Mouse (Mus musculus): ENCODE results near the gene Mink1. TPM values are rescaled to one million over a fixed set of nuclear protein-coding genes. Genes with fewer than 3 reads are reported as not detected.

Gene Mink1
- polyA plus RNA-seq, 1 experiment from 2014 or later: 14.1 TPM

DNA sequence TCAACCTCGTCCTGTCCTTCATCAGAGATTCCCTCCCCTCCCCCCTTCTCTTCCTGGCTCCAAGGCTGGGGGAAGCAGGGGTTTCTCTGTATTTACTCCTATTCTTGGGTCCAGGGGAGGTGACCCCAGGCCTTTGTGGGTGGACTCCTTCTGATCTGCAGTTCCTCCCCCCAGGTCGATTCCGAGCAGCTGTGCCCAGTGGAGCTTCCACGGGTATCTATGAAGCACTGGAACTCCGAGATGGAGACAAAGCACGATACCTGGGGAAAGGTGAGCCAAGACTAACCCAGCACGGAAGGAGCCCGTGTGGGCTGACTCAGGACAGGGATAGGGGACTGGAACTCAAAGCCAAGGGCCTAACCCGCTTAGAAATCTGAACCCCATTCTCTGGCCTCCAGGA lies 95.3 kb downstream of the Mink1 start:
- Histone ChIP-seq H3K36me3 (peaks cover 33% of the 10 kb centered on the region), H3K4me1 (peaks cover 45% of the 10 kb centered on the region), H3K4me2 (0 out of 2 replicates have a peak overlapping the region, but pooled peaks have one; percentile 17), H3K27ac (peak overlapping the region; percentile 5), H3K9ac (0 out of 2 replicates have a peak overlapping the region, but pooled peaks have one; percentile 26), H3K27me3 (no peaks in the 10 kb centered on the region), H3K4me3 (peak overlapping the region; percentile 3; the same call in 1 of the 2 replicates), H3K9me3 (no peaks in the 10 kb centered on the region)
- 53% methylated on average over 9 of the region's 9 CpGs for WGBS
- no peak for ATAC-seq (ENCODE audit: insufficient number of reproducible peaks, low FRiP score, low TSS enrichment, low read depth)

DNA sequence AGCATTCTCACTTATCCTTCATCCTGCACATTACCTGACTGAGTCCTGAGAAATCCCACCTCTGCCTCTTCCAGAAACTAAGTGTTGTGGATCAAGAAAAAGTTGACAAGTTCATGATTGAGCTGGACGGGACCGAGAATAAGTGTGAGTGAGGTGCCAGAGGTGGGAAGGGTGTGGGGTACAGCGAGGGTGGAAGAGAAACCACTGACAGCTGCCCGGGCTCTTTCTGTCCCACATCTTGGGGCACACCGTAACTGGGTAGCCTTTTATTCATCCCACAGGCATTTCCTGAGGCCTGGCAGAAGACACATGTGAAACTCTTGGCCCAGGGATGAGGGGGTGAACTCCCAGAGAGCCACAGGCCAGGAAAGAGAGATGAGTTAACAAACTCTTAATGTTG lies 95.8 kb downstream of the Mink1 start:
- Histone ChIP-seq H3K27me3 (no peaks in the 10 kb centered on the region), H3K9ac (0 out of 2 replicates have a peak overlapping the region, but pooled peaks have one; percentile 26), H3K4me1 (peaks cover 42% of the 10 kb centered on the region), H3K9me3 (no peaks in the 10 kb centered on the region), H3K4me3 (0 out of 2 replicates have a peak overlapping the region, but pooled peaks have one; percentile 3), H3K27ac (peak overlapping the region; percentile 5; the same call in 1 of the 2 replicates), H3K4me2 (0 out of 2 replicates have a peak overlapping the region, but pooled peaks have one; percentile 17), H3K36me3 (peaks cover 39% of the 10 kb centered on the region)
- WGBS: 68% methylated on average over 5 of the region's 5 CpGs
- no peak for ATAC-seq (ENCODE audit: insufficient number of reproducible peaks, low FRiP score, low TSS enrichment, low read depth)

- no peak for ATAC-seq (ENCODE audit: insufficient number of reproducible peaks, low FRiP score, low TSS enrichment, low read depth)
- H3K4me3 ChIP-seq: no peak overlapping the region
- H3K4me2 ChIP-seq: no peak overlapping the region
- H3K27ac ChIP-seq: no peak overlapping the region
- H3K9me3 ChIP-seq: no peaks in the 10 kb centered on the region
- no peaks in the 10 kb centered on the region for H3K27me3 ChIP-seq
- 72% methylated on average over 8 of the region's 8 CpGs for WGBS
- no peak overlapping the region for H3K9ac ChIP-seq
- H3K36me3 ChIP-seq: peaks cover 41% of the 10 kb centered on the region
- H3K4me1 ChIP-seq: peaks cover 42% of the 10 kb centered on the region
Measured at GRCm38 (mm10) chr11:70658942-70659341, 96.3 kb downstream of the Mink1 start.

GRCm38 (mm10) chr11:70660571-70660970 lies 97.9 kb downstream of the Mink1 start:
- Histone ChIP-seq H3K9ac (no peak overlapping the region), H3K9me3 (no peaks in the 10 kb centered on the region), H3K4me2 (no peak overlapping the region), H3K4me1 (peaks cover 36% of the 10 kb centered on the region), H3K27me3 (no peaks in the 10 kb centered on the region), H3K4me3 (no peak overlapping the region), H3K36me3 (peaks cover 58% of the 10 kb centered on the region), H3K27ac (0 out of 2 replicates have a peak overlapping the region, but pooled peaks have one; percentile 35)
- 82% methylated on average over 8 of the region's 8 CpGs for WGBS
- ATAC-seq (ENCODE audit: insufficient number of reproducible peaks, low FRiP score, low TSS enrichment, low read depth): no peak

GRCm38 (mm10) chr11:70663101-70663500 lies 100.4 kb downstream of the Mink1 start:
- Histone ChIP-seq H3K4me1 (peaks cover 21% of the 10 kb centered on the region), H3K9me3 (no peaks in the 10 kb centered on the region), H3K27me3 (no peaks in the 10 kb centered on the region), H3K4me3 (no peak overlapping the region), H3K9ac (no peak overlapping the region), H3K36me3 (peaks cover 69% of the 10 kb centered on the region), H3K4me2 (no peak overlapping the region), H3K27ac (no peak overlapping the region)
- ATAC-seq (ENCODE audit: insufficient number of reproducible peaks, low FRiP score, low TSS enrichment, low read depth): no peak
- WGBS: 86% methylated on average over 8 of the region's 8 CpGs

DNA sequence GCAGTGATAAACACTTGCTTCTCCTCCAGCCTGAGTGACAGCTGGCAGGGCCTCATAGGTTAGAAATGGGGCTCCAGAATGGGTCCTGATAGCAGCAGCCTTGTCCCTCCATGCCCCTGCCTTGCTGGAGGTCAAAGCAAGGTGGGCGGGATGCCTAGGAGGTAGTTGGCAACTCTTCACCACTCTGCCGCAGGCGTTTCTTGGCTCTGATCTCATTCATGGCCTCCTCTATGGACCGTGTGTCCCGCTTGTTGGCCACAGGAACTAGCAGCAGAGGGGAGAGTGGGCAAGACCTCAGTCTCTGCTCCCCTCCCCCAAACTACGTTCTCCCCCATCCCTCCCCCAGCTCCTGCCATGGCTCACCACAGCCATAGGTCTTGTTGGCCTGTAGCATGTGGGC lies 101.3 kb downstream of the Mink1 start:
- no peak overlapping the region for H3K4me2 ChIP-seq
- H3K27me3 ChIP-seq: no peaks in the 10 kb centered on the region
- no peak overlapping the region for H3K27ac ChIP-seq
- 93% methylated on average over 6 of the region's 6 CpGs for WGBS
- peaks cover 69% of the 10 kb centered on the region for H3K36me3 ChIP-seq
- H3K4me3 ChIP-seq: no peak overlapping the region
- no peak overlapping the region for H3K9ac ChIP-seq
- H3K4me1 ChIP-seq: peaks cover 15% of the 10 kb centered on the region
- no peaks in the 10 kb centered on the region for H3K9me3 ChIP-seq
- no peak for ATAC-seq (ENCODE audit: insufficient number of reproducible peaks, low FRiP score, low TSS enrichment, low read depth)

Other genes starting within 250 kb of the Mink1 start
- 0.50 and 0.61 TPM in 2 replicates for gene Alox12e, start 240.3 kb upstream of the Mink1 start, polyA plus RNA-seq (2015; fragmentation: Nextera tagmentation; extraction: Ambion mirVana)
- 0.23 and 0.62 TPM in 2 replicates for gene Alox15, start 210.8 kb upstream of the Mink1 start, polyA plus RNA-seq (2015; fragmentation: Nextera tagmentation; extraction: Ambion mirVana)
- 31.7 and 33.7 TPM in 2 replicates for gene Pelp1, start 152.8 kb upstream of the Mink1 start, polyA plus RNA-seq (2015; fragmentation: Nextera tagmentation; extraction: Ambion mirVana)
- 19.6 and 22.2 TPM in 2 replicates for gene Arrb2, start 130.2 kb upstream of the Mink1 start, polyA plus RNA-seq (2015; fragmentation: Nextera tagmentation; extraction: Ambion mirVana)
- gene Med11, start 111.0 kb upstream of the Mink1 start, polyA plus RNA-seq (2015; fragmentation: Nextera tagmentation; extraction: Ambion mirVana): 37.6 and 40.2 TPM in 2 replicates
- gene Zmynd15, start 103.4 kb upstream of the Mink1 start, polyA plus RNA-seq (2015; fragmentation: Nextera tagmentation; extraction: Ambion mirVana): 0.51 and 0.76 TPM in 2 replicates
- 5.3 and 6.8 TPM in 2 replicates for gene Cxcl16, start 102.9 kb upstream of the Mink1 start, polyA plus RNA-seq (2015; fragmentation: Nextera tagmentation; extraction: Ambion mirVana)
- gene Tm4sf5, start 57.6 kb upstream of the Mink1 start, polyA plus RNA-seq (2015; fragmentation: Nextera tagmentation; extraction: Ambion mirVana): 0.37 and 0.45 TPM in 2 replicates
- 0.23 and 0.27 TPM in 2 replicates for gene Vmo1, start 48.3 kb upstream of the Mink1 start, polyA plus RNA-seq (2015; fragmentation: Nextera tagmentation; extraction: Ambion mirVana)
- 0.26 and 0.65 TPM in 2 replicates for gene Gltpd2, start 43.7 kb upstream of the Mink1 start, polyA plus RNA-seq (2015; fragmentation: Nextera tagmentation; extraction: Ambion mirVana)
- gene Psmb6, start 37.5 kb upstream of the Mink1 start, polyA plus RNA-seq (2015; fragmentation: Nextera tagmentation; extraction: Ambion mirVana): 660 and 698 TPM in 2 replicates
- not detected in 2 replicates for gene Gm40193, start 29.9 kb upstream of the Mink1 start, polyA plus RNA-seq (2015; fragmentation: Nextera tagmentation; extraction: Ambion mirVana)
- 10.4 and 11.9 TPM in 2 replicates for gene Pld2, start 22.8 kb upstream of the Mink1 start, polyA plus RNA-seq (2015; fragmentation: Nextera tagmentation; extraction: Ambion mirVana)
- gene 4930544D05Rik, start 53.0 kb downstream of the Mink1 start, polyA plus RNA-seq (2015; fragmentation: Nextera tagmentation; extraction: Ambion mirVana): not detected in 2 replicates
- gene Chrne, start 56.3 kb downstream of the Mink1 start, polyA plus RNA-seq (2015; fragmentation: Nextera tagmentation; extraction: Ambion mirVana): 0.41 TPM in 1 of 2 replicates, not detected in the other
- gene Gp1ba, start 76.2 kb downstream of the Mink1 start, polyA plus RNA-seq (2015; fragmentation: Nextera tagmentation; extraction: Ambion mirVana): 0.26 and 0.29 TPM in 2 replicates
- gene Rnf167, start 84.4 kb downstream of the Mink1 start, polyA plus RNA-seq (2015; fragmentation: Nextera tagmentation; extraction: Ambion mirVana): 124 TPM in 2 replicates
- gene Slc25a11, start 84.6 kb downstream of the Mink1 start, polyA plus RNA-seq (2015; fragmentation: Nextera tagmentation; extraction: Ambion mirVana): 165 and 188 TPM in 2 replicates
- 1,605 and 1,679 TPM in 2 replicates for gene Pfn1, start 91.8 kb downstream of the Mink1 start, polyA plus RNA-seq (2015; fragmentation: Nextera tagmentation; extraction: Ambion mirVana)
- gene Eno3, start 94.3 kb downstream of the Mink1 start, polyA plus RNA-seq (2015; fragmentation: Nextera tagmentation; extraction: Ambion mirVana): 71.5 and 252 TPM in 2 replicates
- 149 and 172 TPM in 2 replicates for gene Spag7, start 106.5 kb downstream of the Mink1 start, polyA plus RNA-seq (2015; fragmentation: Nextera tagmentation; extraction: Ambion mirVana)
- gene Camta2, start 125.2 kb downstream of the Mink1 start, polyA plus RNA-seq (2015; fragmentation: Nextera tagmentation; extraction: Ambion mirVana): 12.9 and 14.8 TPM in 2 replicates
- 0.91 and 2.1 TPM in 2 replicates for gene Inca1, start 137.3 kb downstream of the Mink1 start, polyA plus RNA-seq (2015; fragmentation: Nextera tagmentation; extraction: Ambion mirVana)
- gene Kif1c, start 137.7 kb downstream of the Mink1 start, polyA plus RNA-seq (2015; fragmentation: Nextera tagmentation; extraction: Ambion mirVana): 4.3 and 5.3 TPM in 2 replicates
- gene Zfp3, start 201.3 kb downstream of the Mink1 start, polyA plus RNA-seq (2015; fragmentation: Nextera tagmentation; extraction: Ambion mirVana): 7.3 and 7.9 TPM in 2 replicates
- gene Scimp, start 249.7 kb downstream of the Mink1 start, polyA plus RNA-seq (2015; fragmentation: Nextera tagmentation; extraction: Ambion mirVana): 0.27 TPM in 1 of 2 replicates, not detected in the other

All from limb, embryonic 15.5 days (tissue).